Mouse (Mus musculus) heart, embryonic 16.5 days (tissue): ENCODE data around the gene Smok2a. TPM values are rescaled to one million over a fixed set of nuclear protein-coding genes. Genes with fewer than 3 reads are reported as not detected.
"Not testable (repeated sequence)": the region's sequence is repeated elsewhere in the genome, so short reads cannot be mapped to it uniquely, and the experiment has no call there.

Source experiments
- ATAC-seq: fragments of 200-750 bp; cut with Nextera tagmentation; replicated peaks from 2 replicates; pipeline ENCODE4 v1.8.0; 2017; ENCODE audit warnings: moderate number of reproducible peaks; ENCODE audit not compliant: insufficient read depth, low FRiP score; ENCODE audit errors: extremely low read depth
- H3K27ac ChIP-seq: fragments of 300-500 bp; sonication (generic); 2 replicates; pipeline ENCODE4 v1.5.1; 2014; ENCODE audit warnings: mild to moderate bottlenecking, low read length, control low read depth, moderate library complexity
- H3K27me3 ChIP-seq: fragments of 300-500 bp; sonication (generic); 2 replicates; pipeline ENCODE4 v1.6.1; 2014; ENCODE audit warnings: low read length, mixed read lengths; ENCODE audit not compliant: control insufficient read depth, insufficient read depth
- H3K36me3 ChIP-seq: fragments of 300-500 bp; sonication (generic); 2 replicates; pipeline ENCODE4 v1.6.1; 2014; ENCODE audit not compliant: control insufficient read depth, insufficient read depth
- H3K4me1 ChIP-seq: fragments of 300-500 bp; sonication (generic); 2 replicates; pipeline ENCODE4 v1.6.1; 2014; ENCODE audit warnings: low read length, mixed read lengths; ENCODE audit not compliant: control insufficient read depth, insufficient read depth
- H3K4me2 ChIP-seq: fragments of 300-500 bp; sonication (generic); 2 replicates; pipeline ENCODE4 v1.6.1; 2014; ENCODE audit warnings: low read depth, mild to moderate bottlenecking, control low read depth, low read length
- H3K4me3 ChIP-seq: fragments of 300-500 bp; sonication (generic); 2 replicates; pipeline ENCODE4 v1.5.1; 2014; ENCODE audit warnings: mild to moderate bottlenecking, control low read depth, low read length
- H3K9ac ChIP-seq: fragments of 300-500 bp; sonication (generic); 2 replicates; pipeline ENCODE4 v1.6.1; 2014; ENCODE audit warnings: low read length, control low read depth
- H3K9me3 ChIP-seq: fragments of 300-500 bp; sonication (generic); replicated peaks from 2 replicates; pipeline ENCODE4 v1.6.1; 2016; ENCODE audit warnings: low read length; ENCODE audit not compliant: control insufficient read depth
- WGBS: fragments of 180-500 bp; shearing (Covaris S2); extraction: QIAGEN DNeasy Blood & Tissue Kit; methylation state at CpG from one replicate; pipeline ENCODE4 v1.1.7; 2014; 5-methylcytosine and 5-hydroxymethylcytosine counted together
- polyA plus RNA-seq: library from polyadenylated mRNA; unstranded; fragments of >200 nt; fragmentation: Nextera tagmentation; extraction: Ambion mirVana; gene quantifications from 2 replicates; pipeline ENCODE4 v1.2.1, GENCODE M21; 2015

Smok2a gene
- polyA plus RNA-seq, 1 experiment from 2014 or later = not detected

GRCm38 (mm10) chr17:13187621-13188020 is 33.4 kb upstream of the Smok2a start:
- peaks cover 19% of the 10 kb centered on the region for H3K9me3 ChIP-seq
- 54% methylated on average over 6 of the region's 6 CpGs for WGBS

GRCm38 (mm10) chr17:13188846-13189245 is 32.1 kb upstream of the Smok2a start:
- H3K4me2 ChIP-seq, H3K4me1 ChIP-seq, H3K36me3 ChIP-seq, ATAC-seq, H3K9ac ChIP-seq, H3K4me3 ChIP-seq, H3K27ac ChIP-seq, H3K27me3 ChIP-seq: not testable (repeated sequence)
- peaks cover 20% of the 10 kb centered on the region for H3K9me3 ChIP-seq
- WGBS = 76% methylated on average over 2 of the region's 2 CpGs

More at GRCm38 (mm10) chr17:13187621-13188020, 33.4 kb upstream of the Smok2a start:
- H3K4me2 ChIP-seq, H3K36me3 ChIP-seq, H3K4me3 ChIP-seq, H3K9ac ChIP-seq, H3K4me1 ChIP-seq, H3K27ac ChIP-seq, H3K27me3 ChIP-seq, ATAC-seq: not testable (repeated sequence)

GRCm38 (mm10) chr17:13190836-13191583 is 30.0 kb upstream of the Smok2a start:
- not testable (repeated sequence) for H3K4me1 ChIP-seq, H3K4me2 ChIP-seq, ATAC-seq, H3K4me3 ChIP-seq, H3K36me3 ChIP-seq, H3K27me3 ChIP-seq, H3K27ac ChIP-seq, H3K9ac ChIP-seq
- WGBS = 78% methylated on average over 10 of the region's 10 CpGs
- H3K9me3 ChIP-seq = peaks cover 19% of the 10 kb centered on the region

- not testable (repeated sequence) for H3K36me3 ChIP-seq, ATAC-seq, H3K27ac ChIP-seq, H3K4me2 ChIP-seq, H3K4me1 ChIP-seq, H3K27me3 ChIP-seq, H3K9ac ChIP-seq, H3K4me3 ChIP-seq
- WGBS = 60% methylated on average over 4 of the region's 4 CpGs
- H3K9me3 ChIP-seq = peaks cover 30% of the 10 kb centered on the region
Observed at GRCm38 (mm10) chr17:13196486-13196885, 24.5 kb upstream of the Smok2a start.

GRCm38 (mm10) chr17:13198812-13199211 is 22.2 kb upstream of the Smok2a start:
- not testable (repeated sequence) for H3K4me3 ChIP-seq, H3K36me3 ChIP-seq, H3K27me3 ChIP-seq, ATAC-seq, H3K9ac ChIP-seq, H3K4me2 ChIP-seq, H3K27ac ChIP-seq, H3K4me1 ChIP-seq
- 76% methylated on average over 2 of the region's 2 CpGs for WGBS
- H3K9me3 ChIP-seq = peaks cover 26% of the 10 kb centered on the region

- ATAC-seq, H3K4me1 ChIP-seq, H3K27ac ChIP-seq, H3K4me2 ChIP-seq, H3K9ac ChIP-seq, H3K4me3 ChIP-seq, H3K36me3 ChIP-seq, H3K27me3 ChIP-seq: not testable (repeated sequence)
- H3K9me3 ChIP-seq = peaks cover 26% of the 10 kb centered on the region
- WGBS = 63% methylated on average over 8 of the region's 9 CpGs
Observed at GRCm38 (mm10) chr17:13199880-13200409, 21.0 kb upstream of the Smok2a start.

GRCm38 (mm10) chr17:13201551-13201950 is 19.4 kb upstream of the Smok2a start:
- WGBS = 72% methylated on average over 4 of the region's 4 CpGs
- not testable (repeated sequence) for H3K27ac ChIP-seq, H3K4me3 ChIP-seq, H3K4me1 ChIP-seq, H3K4me2 ChIP-seq, H3K9ac ChIP-seq, H3K27me3 ChIP-seq, H3K36me3 ChIP-seq, ATAC-seq
- H3K9me3 ChIP-seq = peaks cover 25% of the 10 kb centered on the region

- not testable (repeated sequence) for H3K4me3 ChIP-seq, H3K36me3 ChIP-seq, H3K4me1 ChIP-seq, ATAC-seq, H3K4me2 ChIP-seq, H3K27ac ChIP-seq, H3K27me3 ChIP-seq, H3K9ac ChIP-seq
- 72% methylated on average over 2 of the region's 3 CpGs for WGBS
- H3K9me3 ChIP-seq = peaks cover 34% of the 10 kb centered on the region
Observed at GRCm38 (mm10) chr17:13202453-13203107, 18.4 kb upstream of the Smok2a start.

GRCm38 (mm10) chr17:13205247-13205646 is 15.7 kb upstream of the Smok2a start:
- H3K4me3 ChIP-seq, H3K27me3 ChIP-seq, H3K4me2 ChIP-seq, H3K27ac ChIP-seq, H3K4me1 ChIP-seq, ATAC-seq, H3K36me3 ChIP-seq, H3K9ac ChIP-seq: not testable (repeated sequence)
- peaks cover 37% of the 10 kb centered on the region for H3K9me3 ChIP-seq
- 65% methylated on average over 1 of the region's 1 CpGs for WGBS
